Mouse (Mus musculus): Measurements from ENCODE around the gene Prkcb. TPM values are rescaled to one million over a fixed set of nuclear protein-coding genes. Genes with fewer than 3 reads are reported as not detected.

Prkcb gene
- polyA plus RNA-seq, 1 experiment from 2014 or later, result 119 TPM

GRCm38 (mm10) chr7:122352566-122353277, 64.2 kb downstream of the Prkcb start:
- H3K36me3 ChIP-seq, result no peaks in the 10 kb centered on the region
- peaks cover 17% of the 10 kb centered on the region for H3K4me1 ChIP-seq (replicated peaks)
- no peaks in the 10 kb centered on the region for H3K27me3 ChIP-seq
- WGBS, result 37% methylated on average over 12 of the region's 12 CpGs
- no peaks in the 10 kb centered on the region for H3K9me3 ChIP-seq
- ATAC-seq (ENCODE audit: low FRiP score, low read depth), result peak; percentile 72; the same call in 1 of the 2 replicates
- no peak overlapping the region for H3K4me3 ChIP-seq
- no peak overlapping the region for H3K9ac ChIP-seq
- H3K4me2 ChIP-seq, result peak overlapping the region; percentile 22
- H3K27ac ChIP-seq (replicated peaks), result peak overlapping the region; percentile 58

GRCm38 (mm10) chr7:122353329-122353728, 64.8 kb downstream of the Prkcb start:
- H3K9me3 ChIP-seq, result no peaks in the 10 kb centered on the region
- no peak overlapping the region for H3K4me2 ChIP-seq
- no peak overlapping the region for H3K9ac ChIP-seq
- no peak overlapping the region for H3K4me3 ChIP-seq
- 53% methylated on average over 4 of the region's 4 CpGs for WGBS
- peaks cover 19% of the 10 kb centered on the region for H3K4me1 ChIP-seq (replicated peaks)
- no peak overlapping the region for H3K27ac ChIP-seq (replicated peaks)
- ATAC-seq (ENCODE audit: low FRiP score, low read depth), result no peak
- H3K27me3 ChIP-seq, result no peaks in the 10 kb centered on the region
- no peaks in the 10 kb centered on the region for H3K36me3 ChIP-seq

- WGBS, result 35% methylated on average over 2 of the region's 2 CpGs
- ATAC-seq (ENCODE audit: low FRiP score, low read depth), result no peak; the same call in 1 of the 2 replicates
- no peak overlapping the region for H3K4me3 ChIP-seq
Observed at GRCm38 (mm10) chr7:122356941-122357340, 68.4 kb downstream of the Prkcb start.

DNA sequence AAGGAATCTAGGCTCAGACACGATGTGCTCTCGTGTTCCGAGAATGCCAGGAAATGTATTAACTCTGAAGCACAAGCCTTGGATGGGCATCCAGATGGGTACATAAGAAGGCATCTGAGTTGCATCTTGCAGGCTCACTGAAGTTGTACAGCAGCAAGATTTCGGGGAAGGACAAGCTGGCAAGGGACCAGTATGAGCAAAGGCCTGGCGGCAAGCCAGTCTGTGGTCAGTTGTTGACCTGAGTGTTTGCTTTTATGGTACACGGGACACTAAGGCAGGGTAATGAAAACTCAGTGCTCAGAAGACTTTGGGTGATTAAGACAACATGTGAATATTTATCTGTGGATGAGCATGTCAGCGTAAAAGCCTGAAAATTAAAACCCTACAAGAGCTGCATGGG, 69.3 kb downstream of the Prkcb start:
- no peaks in the 10 kb centered on the region for H3K27me3 ChIP-seq
- 80% methylated on average over 7 of the region's 7 CpGs for WGBS
- H3K9me3 ChIP-seq, result no peaks in the 10 kb centered on the region
- H3K4me2 ChIP-seq, result no peak overlapping the region
- H3K4me3 ChIP-seq, result no peak overlapping the region
- no peaks in the 10 kb centered on the region for H3K36me3 ChIP-seq
- no peak overlapping the region for H3K27ac ChIP-seq (replicated peaks)
- H3K4me1 ChIP-seq (replicated peaks), result peaks cover 11% of the 10 kb centered on the region
- H3K9ac ChIP-seq, result no peak overlapping the region
- no peak for ATAC-seq (ENCODE audit: low FRiP score, low read depth)

More at GRCm38 (mm10) chr7:122356941-122357340, 68.4 kb downstream of the Prkcb start:
- Histone ChIP-seq H3K27me3 (no peaks in the 10 kb centered on the region), H3K27ac (replicated peaks) (no peak overlapping the region), H3K9me3 (no peaks in the 10 kb centered on the region), H3K9ac (no peak overlapping the region), H3K36me3 (no peaks in the 10 kb centered on the region), H3K4me2 (no peak overlapping the region), H3K4me1 (replicated peaks) (peaks cover 19% of the 10 kb centered on the region)

GRCm38 (mm10) chr7:122366635-122367034, 78.1 kb downstream of the Prkcb start:
- Histone ChIP-seq H3K27ac (replicated peaks) (no peak overlapping the region), H3K4me1 (replicated peaks) (no peaks in the 10 kb centered on the region), H3K27me3 (no peaks in the 10 kb centered on the region), H3K9ac (no peak overlapping the region), H3K4me3 (no peak overlapping the region), H3K4me2 (no peak overlapping the region), H3K36me3 (no peaks in the 10 kb centered on the region), H3K9me3 (no peaks in the 10 kb centered on the region)
- no peak for ATAC-seq (ENCODE audit: low FRiP score, low read depth)
- WGBS, result 78% methylated on average over 1 of the region's 1 CpGs

GRCm38 (mm10) chr7:122367303-122368007, 78.9 kb downstream of the Prkcb start:
- no peaks in the 10 kb centered on the region for H3K9me3 ChIP-seq
- H3K9ac ChIP-seq, result no peak overlapping the region
- no peaks in the 10 kb centered on the region for H3K36me3 ChIP-seq
- WGBS, result 79% methylated on average over 7 of the region's 7 CpGs
- no peaks in the 10 kb centered on the region for H3K4me1 ChIP-seq (replicated peaks)
- no peak overlapping the region for H3K27ac ChIP-seq (replicated peaks)
- no peak overlapping the region for H3K4me3 ChIP-seq
- ATAC-seq (ENCODE audit: low FRiP score, low read depth), result no peak
- H3K4me2 ChIP-seq, result no peak overlapping the region
- no peaks in the 10 kb centered on the region for H3K27me3 ChIP-seq

DNA sequence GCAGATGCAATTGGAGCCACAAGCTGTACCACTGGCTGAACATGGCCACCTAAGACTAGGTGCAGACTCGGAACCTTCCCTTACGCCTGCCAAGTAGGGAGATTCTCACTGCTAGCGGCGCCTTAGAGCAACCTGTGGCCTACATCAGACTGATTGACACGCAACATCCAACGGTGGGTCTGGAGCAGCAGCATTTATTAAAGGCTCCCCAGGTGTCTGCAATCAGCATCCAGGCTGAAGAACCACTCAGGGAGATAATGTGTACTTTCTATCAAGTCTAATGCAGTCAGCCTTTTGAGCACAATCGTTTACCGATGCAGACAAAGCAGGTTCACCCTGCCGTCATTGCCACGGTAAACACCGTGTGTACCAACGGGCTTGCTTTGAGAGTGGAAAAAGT, 81.9 kb downstream of the Prkcb start:
- Histone ChIP-seq H3K27me3 (no peaks in the 10 kb centered on the region), H3K4me2 (no peak overlapping the region), H3K9ac (no peak overlapping the region), H3K4me1 (replicated peaks) (no peaks in the 10 kb centered on the region), H3K9me3 (no peaks in the 10 kb centered on the region), H3K36me3 (no peaks in the 10 kb centered on the region), H3K27ac (replicated peaks) (no peak overlapping the region), H3K4me3 (no peak overlapping the region)
- no peak for ATAC-seq (ENCODE audit: low FRiP score, low read depth)
- WGBS, result 72% methylated on average over 12 of the region's 12 CpGs

- Histone ChIP-seq H3K27me3 (no peaks in the 10 kb centered on the region), H3K27ac (replicated peaks) (no peak overlapping the region), H3K36me3 (no peaks in the 10 kb centered on the region), H3K4me1 (replicated peaks) (no peaks in the 10 kb centered on the region), H3K4me2 (no peak overlapping the region), H3K9ac (no peak overlapping the region), H3K9me3 (no peaks in the 10 kb centered on the region), H3K4me3 (no peak overlapping the region)
- 83% methylated on average over 5 of the region's 5 CpGs for WGBS
- ATAC-seq (ENCODE audit: low FRiP score, low read depth), result no peak
Observed at GRCm38 (mm10) chr7:122371947-122372346, 83.4 kb downstream of the Prkcb start.

GRCm38 (mm10) chr7:122372349-122372748, 83.8 kb downstream of the Prkcb start:
- Histone ChIP-seq H3K27ac (replicated peaks) (no peak overlapping the region), H3K4me2 (no peak overlapping the region), H3K36me3 (no peaks in the 10 kb centered on the region), H3K27me3 (no peaks in the 10 kb centered on the region), H3K9me3 (no peaks in the 10 kb centered on the region), H3K4me1 (replicated peaks) (no peaks in the 10 kb centered on the region), H3K4me3 (no peak overlapping the region), H3K9ac (no peak overlapping the region)
- no peak for ATAC-seq (ENCODE audit: low FRiP score, low read depth)
- 74% methylated on average over 3 of the region's 3 CpGs for WGBS

DNA sequence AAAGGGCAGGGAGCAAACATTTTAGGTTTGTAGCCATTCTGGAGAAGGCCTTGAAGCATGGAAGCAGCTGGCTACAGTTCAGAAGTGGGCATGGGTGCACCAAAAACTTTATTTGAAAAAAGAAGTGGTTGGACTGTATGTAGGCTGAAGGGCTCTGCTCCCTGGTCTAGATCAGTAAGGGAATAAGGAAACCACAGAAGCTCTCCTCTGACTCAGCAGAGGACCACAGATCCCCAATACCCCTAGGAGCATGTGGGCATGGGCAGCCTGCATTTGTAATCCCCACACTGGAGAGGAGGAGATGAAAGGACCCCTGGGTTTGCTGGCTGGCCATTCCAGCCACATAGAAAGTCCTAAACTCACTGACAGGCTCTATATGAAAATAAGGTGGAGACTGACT, 88.3 kb downstream of the Prkcb start:
- no peak overlapping the region for H3K27ac ChIP-seq (replicated peaks)
- no peaks in the 10 kb centered on the region for H3K9me3 ChIP-seq
- H3K4me2 ChIP-seq, result no peak overlapping the region
- no peaks in the 10 kb centered on the region for H3K27me3 ChIP-seq
- H3K4me1 ChIP-seq (replicated peaks), result peaks cover 12% of the 10 kb centered on the region
- no peak overlapping the region for H3K4me3 ChIP-seq
- H3K36me3 ChIP-seq, result no peaks in the 10 kb centered on the region
- ATAC-seq (ENCODE audit: low FRiP score, low read depth), result no peak
- H3K9ac ChIP-seq, result no peak overlapping the region

DNA sequence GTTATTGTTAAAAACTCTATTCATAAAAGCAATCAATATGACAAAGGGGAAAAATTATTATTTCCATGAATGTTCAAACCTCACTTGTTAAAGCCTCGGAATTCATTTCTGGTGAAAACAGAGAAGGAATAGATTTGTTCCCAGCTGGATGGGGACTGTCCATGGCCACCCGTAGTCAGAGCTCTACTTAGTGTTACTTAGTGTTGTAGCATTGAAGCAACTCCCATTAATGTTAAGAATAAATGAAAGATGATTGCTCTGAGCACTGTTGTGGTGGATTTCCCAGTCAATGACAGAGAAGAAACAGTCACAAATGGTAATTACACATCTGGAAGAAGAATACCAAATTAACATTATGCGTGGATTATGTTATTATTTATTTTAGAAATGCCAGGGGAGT, 89.4 kb downstream of the Prkcb start:
- Histone ChIP-seq H3K9me3 (no peaks in the 10 kb centered on the region), H3K4me1 (replicated peaks) (peaks cover 12% of the 10 kb centered on the region), H3K27me3 (no peaks in the 10 kb centered on the region), H3K4me3 (no peak overlapping the region), H3K9ac (no peak overlapping the region), H3K27ac (replicated peaks) (no peak overlapping the region), H3K36me3 (no peaks in the 10 kb centered on the region), H3K4me2 (no peak overlapping the region)
- 80% methylated on average over 3 of the region's 3 CpGs for WGBS
- ATAC-seq (ENCODE audit: low FRiP score, low read depth), result no peak

DNA sequence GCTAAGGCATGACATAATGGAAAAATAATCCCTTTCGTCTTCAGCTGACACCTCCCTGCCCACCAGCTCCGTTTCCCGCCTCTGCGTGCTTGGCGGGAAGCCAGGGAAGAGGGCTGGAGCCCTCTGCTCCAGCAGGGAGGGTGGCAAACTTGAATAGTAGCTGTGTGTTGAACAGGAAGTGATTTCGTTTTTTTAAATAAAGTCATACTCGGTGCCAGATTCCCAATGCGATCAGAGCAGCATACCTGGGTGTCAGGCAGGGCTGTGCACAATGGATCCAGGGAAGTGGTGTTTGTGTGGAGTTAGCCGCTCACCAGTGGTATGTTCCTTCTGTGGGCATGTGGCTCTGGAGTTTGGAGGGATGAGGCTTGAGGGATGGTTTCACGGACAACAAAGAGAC, 89.9 kb downstream of the Prkcb start:
- H3K27ac ChIP-seq (replicated peaks), result no peak overlapping the region
- WGBS, result 54% methylated on average over 10 of the region's 10 CpGs

More for the DNA sequence above, 89.9 kb downstream of the Prkcb start:
- Histone ChIP-seq H3K36me3 (no peaks in the 10 kb centered on the region), H3K4me2 (no peak overlapping the region), H3K9ac (no peak overlapping the region), H3K9me3 (no peaks in the 10 kb centered on the region), H3K4me3 (no peak overlapping the region), H3K27me3 (no peaks in the 10 kb centered on the region), H3K4me1 (replicated peaks) (peaks cover 12% of the 10 kb centered on the region)
- ATAC-seq (ENCODE audit: low FRiP score, low read depth), result no peak
